Mouse (Mus musculus) heart, postnatal 4 days (tissue): ENCODE measurements around the gene Gramd2. TPM values are rescaled to one million over a fixed set of nuclear protein-coding genes. Genes with fewer than 3 reads are reported as not detected.
A peak's percentile ranks its signal among the peaks of the same experiment; 100 is the strongest.
"Not testable (repeated sequence)": the region's sequence is repeated elsewhere in the genome, so short reads cannot be mapped to it uniquely, and the experiment has no call there.

Source experiments
- DNase-seq: peaks from one replicate; pipeline ENCODE4 v3.0.0; 2021
- total RNA-seq, 2 experiments: library from RNA; stranded (reverse); gene quantifications; 2 replicates each; pipeline ENCODE4 v1.2.3; 2021

The Gramd2 gene
- total RNA-seq, 2 experiments from 2014 or later = 0.11 TPM; not detected in 1

- peak; percentile 80 for DNase-seq
Observed at GRCm38 (mm10) chr9:59723096-59723657, 43.2 kb downstream of the Gramd2 start.

- DNase-seq = peak; percentile 40
Observed at GRCm38 (mm10) chr9:59723791-59724442, 44.0 kb downstream of the Gramd2 start.

- DNase-seq = no peak
Observed at GRCm38 (mm10) chr9:59725515-59725914, 45.6 kb downstream of the Gramd2 start.

GRCm38 (mm10) chr9:59727569-59728286, 47.8 kb downstream of the Gramd2 start:
- no peak for DNase-seq

GRCm38 (mm10) chr9:59731136-59731535, 51.2 kb downstream of the Gramd2 start:
- no peak for DNase-seq

GRCm38 (mm10) chr9:59733075-59733474, 53.1 kb downstream of the Gramd2 start:
- no peak for DNase-seq

- DNase-seq = no peak
Observed at GRCm38 (mm10) chr9:59735394-59735793, 55.5 kb downstream of the Gramd2 start.

GRCm38 (mm10) chr9:59740593-59740992, 60.6 kb downstream of the Gramd2 start:
- no peak for DNase-seq

GRCm38 (mm10) chr9:59743903-59744302, 64.0 kb downstream of the Gramd2 start:
- no peak for DNase-seq

GRCm38 (mm10) chr9:59748387-59748786, 68.4 kb downstream of the Gramd2 start:
- DNase-seq = no peak

- DNase-seq = peak; percentile 31
Observed at GRCm38 (mm10) chr9:59748969-59749368, 69.0 kb downstream of the Gramd2 start.

GRCm38 (mm10) chr9:59749581-59750265, 69.8 kb downstream of the Gramd2 start:
- DNase-seq = no peak

- peak; percentile 100 for DNase-seq
Observed at GRCm38 (mm10) chr9:59750267-59751065, 70.5 kb downstream of the Gramd2 start, which contains the start of the genes Senp8 and Myo9a. Senp8 (minus strand) TSS chr9:59750710. Myo9a (plus strand) TSS chr9:59750896.

GRCm38 (mm10) chr9:59751066-59751581, 71.2 kb downstream of the Gramd2 start:
- peak; percentile 90 for DNase-seq

- no peak for DNase-seq
Observed at GRCm38 (mm10) chr9:59751966-59752365, 72.0 kb downstream of the Gramd2 start.

- no peak for DNase-seq
Observed at GRCm38 (mm10) chr9:59755199-59755598, 75.3 kb downstream of the Gramd2 start.

- DNase-seq = not testable (repeated sequence)
Observed at GRCm38 (mm10) chr9:59757016-59757415, 77.1 kb downstream of the Gramd2 start.

GRCm38 (mm10) chr9:59760515-59760914, 80.6 kb downstream of the Gramd2 start:
- DNase-seq = peak; percentile 8

- DNase-seq = not testable (repeated sequence)
Observed at GRCm38 (mm10) chr9:59766966-59767461, 87.1 kb downstream of the Gramd2 start.
